Mouse (Mus musculus) ES-Bruce4 (cell line): Measurements from ENCODE around the gene Chd5.

Experiments
- CTCF ChIP-seq: IDR thresholded peaks from one replicate; pipeline ENCODE4 v1.8.1; 2011; ENCODE audit warnings: low read depth, low read length
- POLR2A ChIP-seq: IDR thresholded peaks from one replicate; pipeline ENCODE4 v1.8.1; 2011; ENCODE audit warnings: low read length; ENCODE audit not compliant: insufficient read depth

- TF ChIP-seq POLR2A = no peak
- no peak for TF ChIP-seq CTCF
Observed at GRCm38 (mm10) chr4:152405671-152406201, 67.3 kb downstream of the Chd5 start.
